Mouse (Mus musculus): ENCODE results near the gene Lmf2. TPM values are rescaled to one million over a fixed set of nuclear protein-coding genes. Genes with fewer than 3 reads are reported as not detected.

Gene Lmf2
- polyA plus RNA-seq, 1 experiment from 2014 or later: 43.0 TPM

GRCm38 (mm10) chr15:89377938-89378828 lies 22.7 kb upstream of the Lmf2 start:
- no peak for ATAC-seq (replicated peaks; ENCODE audit: insufficient number of reproducible peaks, insufficient read depth, low FRiP score, low read depth)
- Histone ChIP-seq H3K4me2 (peak overlapping the region; percentile 89), H3K27me3 (peaks cover 64% of the 10 kb centered on the region), H3K4me3 (peak overlapping the region; percentile 44), H3K36me3 (no peaks in the 10 kb centered on the region), H3K27ac (no peak overlapping the region), H3K9ac (peak overlapping the region; percentile 57), H3K4me1 (replicated peaks) (peaks cover 32% of the 10 kb centered on the region), H3K9me3 (replicated peaks) (no peaks in the 10 kb centered on the region)
- 12% methylated on average over 46 of the region's 46 CpGs for WGBS

DNA sequence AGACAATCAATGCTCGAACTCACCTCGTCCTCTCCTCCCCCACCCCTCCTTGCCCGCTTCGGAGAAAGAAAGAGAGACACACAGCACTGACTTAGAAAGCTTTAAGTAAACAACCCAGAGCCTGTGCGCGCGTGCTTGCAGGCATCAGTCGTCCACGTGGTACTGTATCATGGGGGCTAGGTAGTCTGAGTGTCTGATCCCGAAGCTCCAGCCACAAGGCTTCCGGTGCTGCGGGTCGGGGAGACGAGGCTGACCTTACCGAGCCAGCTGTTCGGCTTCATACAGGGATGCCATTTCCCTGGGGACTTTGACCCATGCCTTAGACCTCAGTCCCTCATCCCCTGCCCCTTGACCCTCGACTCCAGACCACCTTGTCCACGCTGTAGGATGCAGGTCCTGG lies 21.9 kb upstream of the Lmf2 start:
- H3K4me2 ChIP-seq: peak overlapping the region; percentile 25; the same call in 1 of the 2 replicates
- WGBS: 7% methylated on average over 18 of the region's 18 CpGs
- no peak for ATAC-seq (replicated peaks; ENCODE audit: insufficient number of reproducible peaks, insufficient read depth, low FRiP score, low read depth)
- no peak overlapping the region for H3K27ac ChIP-seq
- no peaks in the 10 kb centered on the region for H3K9me3 ChIP-seq (replicated peaks)
- peaks cover 3% of the 10 kb centered on the region for H3K36me3 ChIP-seq
- H3K4me1 ChIP-seq (replicated peaks): peaks cover 40% of the 10 kb centered on the region
- H3K4me3 ChIP-seq: no peak overlapping the region
- peaks cover 59% of the 10 kb centered on the region for H3K27me3 ChIP-seq
- no peak overlapping the region for H3K9ac ChIP-seq

- Histone ChIP-seq H3K27ac (no peak within 1 kb of the TSS), H3K27me3 (peaks cover 56% of the 10 kb centered on the region), H3K36me3 (peaks cover 7% of the 10 kb centered on the region), H3K4me1 (replicated peaks) (peaks cover 42% of the 10 kb centered on the region), H3K9me3 (replicated peaks) (no peaks in the 10 kb centered on the region), H3K4me3 (no peak within 1 kb of the TSS), H3K4me2 (peak within 1 kb of the TSS; percentile 25; the same call in 1 of the 2 replicates), H3K9ac (no peak within 1 kb of the TSS)
- no peak for ATAC-seq (replicated peaks; ENCODE audit: insufficient number of reproducible peaks, insufficient read depth, low FRiP score, low read depth)
- WGBS: 28% methylated on average over 16 of the region's 16 CpGs
Observed at GRCm38 (mm10) chr15:89376957-89377356, 21.5 kb upstream of the Lmf2 start, which contains the start of gene Tymp. Gene Tymp (minus strand): TSS chr15:89377039.

- WGBS: 72% methylated on average over 7 of the region's 7 CpGs
- no peak for ATAC-seq (replicated peaks; ENCODE audit: insufficient number of reproducible peaks, insufficient read depth, low FRiP score, low read depth)
- Histone ChIP-seq H3K4me3 (no peak overlapping the region), H3K36me3 (peaks cover 16% of the 10 kb centered on the region), H3K9ac (no peak overlapping the region), H3K27ac (no peak overlapping the region), H3K4me1 (replicated peaks) (peaks cover 42% of the 10 kb centered on the region), H3K4me2 (no peak overlapping the region), H3K27me3 (peaks cover 50% of the 10 kb centered on the region), H3K9me3 (replicated peaks) (no peaks in the 10 kb centered on the region)
Observed at GRCm38 (mm10) chr15:89376040-89376439, 20.6 kb upstream of the Lmf2 start.

DNA sequence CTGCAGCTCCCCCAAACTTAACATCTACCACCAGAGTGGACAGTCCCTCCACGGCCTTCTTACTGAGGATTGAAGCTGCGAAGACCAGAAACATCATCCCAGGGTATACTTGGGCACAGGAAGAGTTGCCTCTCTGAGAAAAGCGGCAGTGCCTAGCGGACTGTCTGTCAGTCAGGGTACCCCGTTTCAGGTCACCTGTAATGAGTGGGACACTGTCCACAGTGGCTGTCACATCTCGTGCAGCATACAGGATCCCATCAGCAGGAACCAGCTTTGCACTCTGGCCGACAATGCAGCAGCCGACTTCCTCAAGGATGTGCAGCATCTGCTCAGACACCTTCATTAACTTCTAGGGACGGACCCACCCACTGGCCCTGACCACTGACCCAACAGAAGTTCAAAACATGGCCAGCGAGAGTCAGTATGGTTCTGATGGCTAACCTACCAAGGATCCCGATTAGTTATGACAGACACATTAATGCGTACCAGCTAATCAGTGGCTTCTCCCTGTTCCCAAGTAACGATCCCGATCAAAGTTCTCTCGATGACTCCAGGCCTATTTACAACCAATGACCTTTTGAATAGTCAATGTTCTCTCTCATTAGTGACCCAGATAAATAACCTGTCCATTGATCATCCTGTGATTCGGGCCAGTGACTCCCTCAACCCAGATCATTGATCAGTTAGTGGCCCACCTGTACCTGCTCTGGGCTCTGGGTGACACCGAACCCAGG lies 19.5 kb upstream of the Lmf2 start:
- Histone ChIP-seq H3K9me3 (replicated peaks) (no peaks in the 10 kb centered on the region), H3K4me2 (no peak overlapping the region), H3K9ac (no peak overlapping the region), H3K4me1 (replicated peaks) (peaks cover 42% of the 10 kb centered on the region), H3K4me3 (no peak overlapping the region), H3K27me3 (peaks cover 39% of the 10 kb centered on the region), H3K36me3 (peaks cover 25% of the 10 kb centered on the region), H3K27ac (no peak overlapping the region)
- ATAC-seq (replicated peaks; ENCODE audit: insufficient number of reproducible peaks, insufficient read depth, low FRiP score, low read depth): no peak
- 90% methylated on average over 17 of the region's 17 CpGs for WGBS

DNA sequence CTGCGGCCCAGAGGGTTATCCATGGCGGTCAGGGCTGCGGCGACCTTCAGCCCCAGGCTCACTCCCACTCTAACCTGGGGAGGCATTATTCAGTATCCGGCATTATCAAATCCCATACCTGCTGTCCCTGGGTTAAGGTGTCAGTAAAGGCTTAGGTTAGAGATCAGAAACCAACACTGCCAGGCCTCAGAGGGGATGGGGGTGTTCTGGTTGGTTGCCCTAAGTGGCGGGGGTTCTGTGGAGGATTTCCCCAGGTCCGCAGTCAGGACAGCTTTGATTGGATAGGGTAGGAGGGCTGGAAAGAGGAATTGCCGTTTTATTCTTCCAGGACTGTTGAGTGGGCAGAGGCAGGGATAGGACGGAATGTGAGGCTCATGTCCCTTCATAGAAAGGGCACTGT lies 18.9 kb upstream of the Lmf2 start:
- peak overlapping the region; percentile 95 for H3K4me2 ChIP-seq
- H3K36me3 ChIP-seq: peaks cover 31% of the 10 kb centered on the region
- peaks cover 35% of the 10 kb centered on the region for H3K27me3 ChIP-seq
- no peaks in the 10 kb centered on the region for H3K9me3 ChIP-seq (replicated peaks)
- peaks cover 38% of the 10 kb centered on the region for H3K4me1 ChIP-seq (replicated peaks)
- peak overlapping the region; percentile 92 for H3K4me3 ChIP-seq
- WGBS: 49% methylated on average over 9 of the region's 9 CpGs
- H3K9ac ChIP-seq: peak overlapping the region; percentile 86
- ATAC-seq (replicated peaks; ENCODE audit: insufficient number of reproducible peaks, insufficient read depth, low FRiP score, low read depth): no peak
- peak overlapping the region; percentile 98 for H3K27ac ChIP-seq

- Histone ChIP-seq H3K36me3 (peaks cover 37% of the 10 kb centered on the region), H3K27ac (peak within 1 kb of the TSS; percentile 98), H3K4me2 (peak within 1 kb of the TSS; percentile 95), H3K4me3 (peak within 1 kb of the TSS; percentile 92), H3K27me3 (peaks cover 30% of the 10 kb centered on the region), H3K4me1 (replicated peaks) (peaks cover 34% of the 10 kb centered on the region), H3K9me3 (replicated peaks) (no peaks in the 10 kb centered on the region), H3K9ac (peak within 1 kb of the TSS; percentile 86)
- ATAC-seq (replicated peaks; ENCODE audit: insufficient number of reproducible peaks, insufficient read depth, low FRiP score, low read depth): peak; percentile 79
- WGBS: 0% methylated on average over 42 of the region's 42 CpGs
Observed at GRCm38 (mm10) chr15:89373762-89374248, 18.3 kb upstream of the Lmf2 start, which contains the start of gene Sco2. Gene Sco2 (minus strand): TSS chr15:89373846.

DNA sequence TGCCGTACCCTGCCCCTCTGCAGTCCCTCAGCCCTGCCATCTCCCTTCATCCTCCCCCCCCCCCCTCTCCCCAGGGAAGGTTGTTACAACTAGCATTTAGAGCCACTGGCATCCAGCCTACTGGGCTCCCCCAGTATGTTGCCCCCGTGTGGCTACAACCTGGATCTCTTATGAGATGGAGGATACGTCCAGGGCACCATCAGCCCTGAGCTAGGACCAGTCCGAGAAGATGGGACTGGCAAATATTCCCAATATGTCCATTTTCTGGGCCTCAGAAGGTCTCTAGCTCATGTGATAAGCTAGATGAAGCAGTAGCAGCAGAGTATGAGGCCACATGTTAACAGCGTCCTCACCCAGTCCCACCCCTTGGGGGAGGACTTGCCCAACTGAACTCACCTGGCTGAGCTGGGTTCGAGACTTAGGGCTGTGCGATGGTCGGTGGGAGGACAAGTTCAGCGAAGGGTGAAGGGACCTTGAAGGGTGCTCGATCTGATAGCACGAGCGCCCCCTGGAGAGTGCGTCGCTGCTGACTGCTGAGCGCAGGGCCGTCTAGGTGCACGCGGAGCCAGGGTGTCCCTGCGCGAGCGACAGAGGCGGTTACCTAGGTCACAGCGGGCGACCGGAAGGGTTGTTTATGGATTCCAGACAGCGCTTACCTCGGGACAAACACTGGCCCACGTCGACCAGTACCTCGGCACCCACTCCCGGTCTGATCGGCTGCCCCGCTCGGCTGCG lies 17.7 kb upstream of the Lmf2 start:
- peak overlapping the region; percentile 98 for H3K27ac ChIP-seq
- H3K27me3 ChIP-seq: peaks cover 24% of the 10 kb centered on the region
- peak overlapping the region; percentile 92 for H3K4me3 ChIP-seq
- H3K4me1 ChIP-seq (replicated peaks): peaks cover 28% of the 10 kb centered on the region
- 1% methylated on average over 35 of the region's 35 CpGs for WGBS
- H3K4me2 ChIP-seq: peak overlapping the region; percentile 95
- peaks cover 43% of the 10 kb centered on the region for H3K36me3 ChIP-seq
- H3K9ac ChIP-seq: peak overlapping the region; percentile 86
- peak; percentile 85 for ATAC-seq (replicated peaks; ENCODE audit: insufficient number of reproducible peaks, insufficient read depth, low FRiP score, low read depth)
- no peaks in the 10 kb centered on the region for H3K9me3 ChIP-seq (replicated peaks)

DNA sequence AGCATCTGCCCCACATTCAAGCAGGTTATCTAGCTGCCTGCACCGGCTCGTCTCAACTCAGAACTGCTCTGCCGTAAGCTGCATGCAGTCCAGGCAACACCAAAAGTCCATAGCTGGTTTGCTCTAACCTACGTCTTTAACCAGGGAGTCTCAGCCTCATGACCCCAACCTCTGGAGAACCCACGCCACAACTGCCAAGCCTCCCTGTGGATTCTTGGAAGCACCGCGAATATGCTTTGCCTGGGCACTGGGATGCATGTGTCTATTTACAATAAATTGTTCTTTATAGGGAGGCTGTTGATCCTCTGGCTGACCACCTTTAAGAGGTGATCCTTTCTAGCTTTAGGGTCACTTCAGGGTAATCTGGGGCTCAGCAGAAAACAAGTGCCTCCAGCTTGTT lies 17.1 kb upstream of the Lmf2 start:
- Histone ChIP-seq H3K4me1 (replicated peaks) (peaks cover 23% of the 10 kb centered on the region), H3K27ac (peak overlapping the region; percentile 98; the same call in 1 of the 2 replicates), H3K4me2 (peak overlapping the region; percentile 95), H3K9me3 (replicated peaks) (no peaks in the 10 kb centered on the region), H3K27me3 (peaks cover 18% of the 10 kb centered on the region), H3K9ac (0 out of 2 replicates have a peak overlapping the region, but pooled peaks have one; percentile 86), H3K4me3 (peak overlapping the region; percentile 92; the same call in 1 of the 2 replicates), H3K36me3 (peaks cover 49% of the 10 kb centered on the region)
- ATAC-seq (replicated peaks; ENCODE audit: insufficient number of reproducible peaks, insufficient read depth, low FRiP score, low read depth): no peak
- WGBS: 82% methylated on average over 7 of the region's 7 CpGs

DNA sequence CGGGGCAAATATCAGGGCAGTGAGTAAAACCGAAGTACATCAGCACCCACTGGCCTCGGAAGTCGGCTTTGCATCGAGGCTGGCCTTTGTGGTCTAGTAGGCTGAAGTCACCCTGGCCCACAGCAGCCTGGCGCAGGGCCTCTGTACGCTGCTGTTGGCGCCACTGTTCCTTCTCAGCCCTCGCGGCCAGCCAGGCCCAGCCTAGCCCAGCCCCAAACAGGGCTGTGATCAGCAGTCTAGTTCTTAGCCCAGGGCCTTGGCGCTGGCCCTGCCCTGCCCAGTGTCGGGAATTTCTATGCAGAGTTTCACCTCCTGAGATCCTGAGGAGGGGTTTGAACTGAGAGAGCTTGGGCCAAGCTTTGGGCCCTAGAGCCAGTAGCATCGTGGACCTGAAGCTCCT lies 16.6 kb upstream of the Lmf2 start:
- H3K9ac ChIP-seq: no peak overlapping the region
- H3K4me1 ChIP-seq (replicated peaks): peaks cover 18% of the 10 kb centered on the region
- 0 out of 2 replicates have a peak overlapping the region, but pooled peaks have one; percentile 98 for H3K27ac ChIP-seq
- no peak overlapping the region for H3K4me3 ChIP-seq
- no peak for ATAC-seq (replicated peaks; ENCODE audit: insufficient number of reproducible peaks, insufficient read depth, low FRiP score, low read depth)
- 88% methylated on average over 13 of the region's 13 CpGs for WGBS
- H3K27me3 ChIP-seq: peaks cover 13% of the 10 kb centered on the region
- peaks cover 54% of the 10 kb centered on the region for H3K36me3 ChIP-seq
- no peak overlapping the region for H3K4me2 ChIP-seq
- no peaks in the 10 kb centered on the region for H3K9me3 ChIP-seq (replicated peaks)
